Mouse (Mus musculus) spleen, adult 2 months (tissue): ENCODE measurements at regions not wholly inside any gene's neighbourhood (a gene's known extent, or its start where the extent isn't known, plus 50 kb on each side); places are given as distances from the start of the nearest gene placed in this dataset.

Experiments
- CTCF ChIP-seq: fragments of 200-500 bp; IDR thresholded peaks from 2 replicates; pipeline ENCODE4 v1.5.1; 2011; ENCODE audit warnings: mild to moderate bottlenecking, inconsistent platforms; ENCODE audit not compliant: insufficient read depth, insufficient read length, insufficient replicate concordance; ENCODE audit errors: extremely low read depth
- POLR2A ChIP-seq: fragments of 200-500 bp; IDR thresholded peaks from 2 replicates; pipeline ENCODE4 v1.6.1; 2011; ENCODE audit warnings: low read depth, low read length, inconsistent platforms

- TF ChIP-seq CTCF (no peak), POLR2A (peak; percentile 29; the same call in 1 of the 2 replicates)
Measured at GRCm38 (mm10) chr17:73005100-73005499, 87.0 kb downstream of the Lbh start.
